Mouse (Mus musculus) limb, embryonic 12.5 days (tissue): ENCODE results near the gene 2010111I01Rik. TPM values are rescaled to one million over a fixed set of nuclear protein-coding genes. Genes with fewer than 3 reads are reported as not detected.

Experiments used
- ATAC-seq: fragments of 200-750 bp; cut with Nextera tagmentation; 2 replicates; pipeline ENCODE4 v1.8.0; 2017; ENCODE audit warnings: low read depth, moderate TSS enrichment; ENCODE audit not compliant: insufficient number of reproducible peaks, insufficient read depth, low FRiP score, low TSS enrichment
- H3K27ac ChIP-seq: fragments of 300-500 bp; sonication (generic); 2 replicates; pipeline ENCODE4 v1.5.1; 2016; ENCODE audit warnings: mild to moderate bottlenecking, moderate library complexity
- H3K27me3 ChIP-seq: fragments of 300-500 bp; sonication (generic); 2 replicates; pipeline ENCODE4 v1.6.1; 2016; ENCODE audit warnings: mild to moderate bottlenecking, moderate library complexity
- H3K36me3 ChIP-seq: fragments of 300-500 bp; sonication (generic); 2 replicates; pipeline ENCODE4 v1.6.1; 2016; ENCODE audit warnings: mild to moderate bottlenecking, moderate library complexity
- H3K4me1 ChIP-seq: fragments of 300-500 bp; sonication (generic); replicated peaks from 2 replicates; pipeline ENCODE4 v1.6.1; 2016
- H3K4me2 ChIP-seq: fragments of 300-500 bp; sonication (generic); 2 replicates; pipeline ENCODE4 v1.6.1; 2016; ENCODE audit warnings: mild to moderate bottlenecking, moderate library complexity
- H3K4me3 ChIP-seq: fragments of 300-500 bp; sonication (generic); replicated peaks from 2 replicates; pipeline ENCODE4 v1.5.1; 2016; ENCODE audit warnings: mild to moderate bottlenecking
- H3K9ac ChIP-seq: fragments of 300-500 bp; sonication (generic); replicated peaks from 2 replicates; pipeline ENCODE4 v1.6.1; 2016; ENCODE audit warnings: mild to moderate bottlenecking, moderate library complexity
- H3K9me3 ChIP-seq: fragments of 300-500 bp; sonication (generic); 2 replicates; pipeline ENCODE4 v1.6.1; 2016; ENCODE audit warnings: mild to moderate bottlenecking, moderate library complexity
- WGBS: fragments of 180-500 bp; shearing (Covaris S2); methylation state at CpG from one replicate; pipeline ENCODE4 v1.1.7; 2016; 5-methylcytosine and 5-hydroxymethylcytosine counted together
- polyA plus RNA-seq: library from polyadenylated mRNA; unstranded; fragments of >200 nt; fragmentation: Nextera tagmentation; extraction: Ambion mirVana; gene quantifications from 2 replicates; pipeline ENCODE4 v1.2.1, GENCODE M21; 2016

The 2010111I01Rik gene
- polyA plus RNA-seq, 1 experiment from 2014 or later, result 207 TPM

DNA sequence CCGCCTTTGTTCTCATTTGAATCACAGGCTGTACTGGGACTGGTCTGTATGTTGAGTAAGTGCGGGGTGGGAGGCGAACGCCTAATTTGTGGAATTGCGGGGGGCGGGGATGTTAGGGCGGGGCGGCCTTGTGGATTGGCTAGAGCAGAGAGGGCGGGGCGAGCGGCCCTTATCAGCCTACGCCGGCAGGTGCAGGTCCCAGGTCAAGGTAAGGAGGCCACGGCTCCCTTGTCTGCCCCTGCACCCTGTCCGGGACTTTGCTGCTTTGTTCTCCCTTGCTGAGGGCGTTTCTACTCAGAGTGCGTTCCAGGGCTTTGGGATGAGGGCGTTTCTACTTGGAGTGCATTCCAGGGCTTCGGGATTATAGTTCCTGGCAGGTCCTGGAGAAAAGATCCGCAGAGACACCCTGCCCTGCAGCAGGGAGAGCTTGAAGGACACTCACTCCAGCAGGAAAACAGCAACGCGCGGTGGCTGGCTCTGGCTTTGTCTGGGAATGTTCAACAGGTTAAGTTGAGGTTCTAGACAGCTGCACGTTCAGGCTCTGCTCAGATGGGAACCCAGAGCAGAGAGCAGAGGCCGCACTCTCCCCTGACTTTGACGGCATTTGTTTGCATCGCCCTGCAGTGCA is 308.0 kb downstream of the 2010111I01Rik start:
- Histone ChIP-seq H3K9ac (peak overlapping the region; percentile 58), H3K4me1 (peaks cover 90% of the 10 kb centered on the region), H3K9me3 (no peaks in the 10 kb centered on the region), H3K27me3 (no peaks in the 10 kb centered on the region), H3K4me2 (peak overlapping the region; percentile 64), H3K4me3 (peak overlapping the region; percentile 42), H3K36me3 (peaks cover 21% of the 10 kb centered on the region; the same call in 1 of the 2 replicates), H3K27ac (peak overlapping the region; percentile 86)
- WGBS, result 2% methylated on average over 27 of the region's 27 CpGs
- ATAC-seq, result peak; percentile 74

DNA sequence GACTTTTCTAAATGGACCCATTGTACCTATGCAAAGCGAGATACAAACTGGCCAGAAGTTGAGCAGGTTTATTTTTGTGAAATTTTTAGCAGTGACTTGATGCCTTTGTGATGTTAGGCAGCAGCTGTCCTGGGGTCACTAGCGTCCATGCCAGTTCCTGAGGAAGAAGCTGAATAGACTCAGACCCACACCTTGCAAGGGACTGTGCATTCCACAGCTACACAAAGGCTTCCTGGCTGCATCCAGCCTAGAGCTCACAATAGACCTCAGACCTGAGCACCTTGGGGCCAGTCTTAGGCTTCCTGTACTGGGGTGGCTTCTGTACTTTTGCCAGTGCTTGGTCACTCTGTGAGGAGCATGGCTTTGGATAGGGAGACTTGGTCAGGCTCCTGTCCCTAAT is 309.2 kb downstream of the 2010111I01Rik start:
- H3K27me3 ChIP-seq, result no peaks in the 10 kb centered on the region

DNA sequence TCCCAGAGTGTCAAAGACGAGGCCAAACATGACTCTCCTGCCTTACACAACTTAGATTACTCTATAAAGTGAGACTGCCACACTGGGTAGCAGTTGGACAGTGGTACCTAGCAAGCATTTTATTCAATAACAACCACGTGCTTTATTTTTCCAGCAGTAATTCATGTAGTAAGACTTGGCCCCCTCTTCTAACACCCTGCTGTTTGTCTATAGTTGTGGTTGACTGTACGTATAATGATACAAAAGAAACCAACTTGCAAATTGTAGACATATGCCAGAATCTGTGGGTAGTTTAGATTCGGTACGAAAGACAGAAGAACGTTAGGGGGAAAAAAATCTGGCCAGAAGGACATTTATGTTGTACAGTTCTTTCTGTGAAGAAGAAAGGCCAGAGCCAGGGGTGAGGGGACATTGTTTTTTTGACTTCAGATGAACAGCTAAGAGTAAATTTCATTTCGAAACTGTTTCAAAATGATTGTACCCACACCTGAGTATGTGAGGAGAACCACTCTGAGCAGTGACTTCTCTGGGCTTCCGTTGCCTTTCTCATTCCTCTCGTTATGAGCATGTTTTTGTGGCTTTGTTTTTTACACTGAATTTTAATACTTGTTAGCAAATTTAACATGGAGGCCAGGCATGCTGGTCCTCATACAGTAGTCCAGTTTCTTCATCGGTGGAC is 309.9 kb downstream of the 2010111I01Rik start:
- Histone ChIP-seq H3K4me3 (peak overlapping the region; percentile 42), H3K27me3 (no peaks in the 10 kb centered on the region), H3K9me3 (no peaks in the 10 kb centered on the region), H3K9ac (0 out of 2 replicates have a peak overlapping the region, but pooled peaks have one; percentile 24), H3K4me1 (peaks cover 91% of the 10 kb centered on the region), H3K27ac (no peak overlapping the region), H3K4me2 (peak overlapping the region; percentile 58), H3K36me3 (peaks cover 17% of the 10 kb centered on the region; the same call in 1 of the 2 replicates)
- ATAC-seq, result no peak
- 64% methylated on average over 10 of the region's 10 CpGs for WGBS

More for the DNA sequence above, 309.2 kb downstream of the 2010111I01Rik start:
- Histone ChIP-seq H3K36me3 (peaks cover 20% of the 10 kb centered on the region; the same call in 1 of the 2 replicates), H3K4me2 (peak overlapping the region; percentile 58), H3K27ac (peak overlapping the region; percentile 86), H3K9me3 (no peaks in the 10 kb centered on the region), H3K9ac (peak overlapping the region; percentile 61), H3K4me3 (peak overlapping the region; percentile 42), H3K4me1 (peaks cover 90% of the 10 kb centered on the region)
- ATAC-seq, result no peak
- 30% methylated on average over 2 of the region's 2 CpGs for WGBS

DNA sequence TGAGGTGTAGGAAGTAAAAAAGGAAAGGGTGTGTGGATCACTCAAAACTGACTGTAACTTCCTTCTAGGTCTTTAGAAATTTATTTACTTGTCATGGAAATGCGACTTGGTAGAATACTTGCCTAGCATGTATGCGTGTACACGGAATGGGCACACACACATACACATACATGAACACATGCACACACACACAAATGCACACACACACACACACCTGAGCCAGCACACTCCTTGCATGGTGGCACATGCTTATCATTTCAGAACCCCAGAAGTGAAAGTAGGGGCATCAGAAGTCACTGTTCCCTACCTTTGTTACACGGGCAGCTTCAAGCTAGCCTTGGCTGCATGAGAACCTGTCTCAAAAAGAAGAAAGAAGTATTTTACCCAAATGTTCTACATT is 311.7 kb downstream of the 2010111I01Rik start:
- Histone ChIP-seq H3K4me3 (no peak overlapping the region), H3K27ac (no peak overlapping the region), H3K4me1 (peaks cover 93% of the 10 kb centered on the region), H3K9ac (no peak overlapping the region), H3K27me3 (no peaks in the 10 kb centered on the region), H3K36me3 (peaks cover 7% of the 10 kb centered on the region; the same call in 1 of the 2 replicates), H3K4me2 (peak overlapping the region; percentile 58), H3K9me3 (no peaks in the 10 kb centered on the region)
- ATAC-seq, result no peak
- 91% methylated on average over 4 of the region's 4 CpGs for WGBS

DNA sequence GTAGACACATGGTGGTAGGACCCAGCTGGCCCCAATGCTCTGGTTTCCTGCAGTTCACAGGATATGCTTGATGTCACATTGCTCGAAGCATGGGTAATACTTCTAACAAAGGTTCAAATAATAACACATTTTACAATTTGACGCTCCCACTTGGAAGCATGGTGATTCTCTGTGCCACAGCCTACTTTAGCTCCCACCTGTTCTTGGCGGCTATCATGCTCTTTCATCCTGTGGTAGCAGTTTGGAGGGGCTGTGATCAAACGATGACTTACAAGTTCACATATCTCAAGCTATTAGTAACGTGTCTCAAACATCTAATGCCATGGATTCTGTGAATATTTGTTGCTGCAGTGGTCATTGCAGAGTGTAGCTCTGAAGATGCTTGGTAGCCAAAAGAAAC is 312.6 kb downstream of the 2010111I01Rik start:
- H3K27ac ChIP-seq, result peak overlapping the region; percentile 87; the same call in 1 of the 2 replicates
- H3K9me3 ChIP-seq, result no peaks in the 10 kb centered on the region
- H3K4me2 ChIP-seq, result peak overlapping the region; percentile 50
- 42% methylated on average over 5 of the region's 5 CpGs for WGBS
- 0 out of 2 replicates have a peak overlapping the region, but pooled peaks have one; percentile 12 for H3K9ac ChIP-seq
- peaks cover 15% of the 10 kb centered on the region for H3K36me3 ChIP-seq
- no peaks in the 10 kb centered on the region for H3K27me3 ChIP-seq
- no peak for ATAC-seq
- peaks cover 93% of the 10 kb centered on the region for H3K4me1 ChIP-seq
- H3K4me3 ChIP-seq, result no peak overlapping the region

DNA sequence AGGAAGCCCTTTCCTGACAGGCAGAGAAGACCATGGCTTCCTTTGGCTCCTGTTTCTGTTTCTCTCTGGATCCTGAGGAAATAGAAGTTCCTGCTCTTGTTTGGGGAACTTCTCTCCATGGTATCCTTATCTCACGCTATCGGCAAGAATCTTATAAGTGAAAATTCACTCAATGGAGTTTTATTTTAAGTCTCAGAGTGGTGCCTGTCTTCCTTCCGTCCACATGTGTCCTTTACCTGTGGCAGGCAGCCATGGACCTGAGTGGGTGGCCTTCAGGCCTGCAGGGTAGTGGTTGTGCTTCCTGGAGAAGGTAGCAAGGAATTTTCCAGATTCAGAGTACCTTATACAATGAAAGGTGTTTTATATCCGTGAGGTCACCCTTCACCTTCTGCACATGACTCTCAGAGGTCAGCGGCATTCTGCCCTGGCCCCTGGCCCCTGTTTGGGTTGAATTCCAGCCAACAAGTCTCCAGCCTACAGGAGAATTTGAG is 313.5 kb downstream of the 2010111I01Rik start:
- Histone ChIP-seq H3K27me3 (no peaks in the 10 kb centered on the region), H3K9ac (0 out of 2 replicates have a peak overlapping the region, but pooled peaks have one; percentile 32), H3K4me1 (peaks cover 90% of the 10 kb centered on the region), H3K27ac (peak overlapping the region; percentile 87), H3K9me3 (no peaks in the 10 kb centered on the region), H3K4me3 (peak overlapping the region; percentile 2; the same call in 1 of the 2 replicates), H3K36me3 (peaks cover 23% of the 10 kb centered on the region), H3K4me2 (peak overlapping the region; percentile 50)
- 41% methylated on average over 5 of the region's 5 CpGs for WGBS
- no peak for ATAC-seq

DNA sequence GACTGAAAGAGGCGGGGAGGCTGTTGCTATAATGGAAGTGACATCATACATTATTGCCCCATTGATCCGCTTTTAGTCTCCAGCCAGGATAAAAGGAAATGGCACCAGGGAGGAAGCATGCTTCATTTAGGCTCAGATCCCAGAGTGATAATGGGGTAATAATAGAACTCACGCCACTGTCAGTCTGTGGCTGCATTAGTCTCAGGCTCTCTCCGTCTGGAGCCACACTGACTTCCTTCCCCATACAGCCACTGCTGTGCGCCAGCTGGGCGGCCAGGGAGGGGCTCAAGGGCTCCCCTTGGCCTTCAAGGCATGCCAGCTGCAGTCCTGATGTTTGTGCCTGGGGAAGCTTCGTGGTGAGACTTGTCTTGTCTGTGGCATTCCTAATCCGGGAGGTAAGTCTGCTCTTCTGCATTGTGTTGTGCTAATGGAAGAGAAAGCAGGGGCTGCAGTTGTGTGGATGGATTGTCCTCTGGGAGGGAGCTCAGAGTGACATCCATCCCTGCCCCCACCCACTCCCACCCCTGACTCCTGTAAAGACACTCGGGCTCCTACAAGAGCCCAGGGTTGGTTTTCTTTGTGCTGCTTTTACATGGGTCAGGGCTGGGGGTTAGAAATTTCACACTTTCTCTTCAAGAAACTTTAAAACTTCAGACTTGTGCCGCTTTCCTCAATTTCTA is 314.2 kb downstream of the 2010111I01Rik start:
- peaks cover 86% of the 10 kb centered on the region for H3K4me1 ChIP-seq
- H3K27me3 ChIP-seq, result no peaks in the 10 kb centered on the region
- ATAC-seq, result no peak
- H3K27ac ChIP-seq, result peak overlapping the region; percentile 87
- 9% methylated on average over 10 of the region's 10 CpGs for WGBS
- peak overlapping the region; percentile 19; the same call in 1 of the 2 replicates for H3K4me3 ChIP-seq
- H3K9me3 ChIP-seq, result no peaks in the 10 kb centered on the region
- H3K36me3 ChIP-seq, result peaks cover 31% of the 10 kb centered on the region
- peak overlapping the region; percentile 50 for H3K4me2 ChIP-seq
- H3K9ac ChIP-seq, result peak overlapping the region; percentile 40; the same call in 1 of the 2 replicates

DNA sequence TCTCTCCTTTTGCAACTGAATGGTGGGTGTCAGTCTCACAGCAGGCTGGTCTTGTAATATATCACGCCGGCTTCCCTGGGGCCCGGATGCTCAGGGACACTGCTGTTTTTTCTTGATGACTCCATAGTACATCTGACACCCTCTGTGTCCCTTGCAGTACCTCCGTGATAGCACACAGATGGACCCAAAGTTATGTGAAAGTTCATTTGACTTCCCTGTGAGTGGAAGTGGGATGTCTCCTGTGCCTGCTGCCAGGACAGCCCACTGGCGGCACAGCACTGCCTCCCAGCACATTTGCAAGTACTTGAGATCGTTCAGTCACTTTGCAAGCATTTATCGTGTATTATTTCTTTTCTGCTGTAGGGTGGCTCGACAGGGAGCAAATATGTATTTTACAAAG is 315.1 kb downstream of the 2010111I01Rik start:
- peak overlapping the region; percentile 87 for H3K27ac ChIP-seq
- peak overlapping the region; percentile 50 for H3K4me2 ChIP-seq
- H3K9ac ChIP-seq, result peak overlapping the region; percentile 34; the same call in 1 of the 2 replicates
- no peaks in the 10 kb centered on the region for H3K9me3 ChIP-seq
- no peak for ATAC-seq
- H3K4me3 ChIP-seq, result peak overlapping the region; percentile 19; the same call in 1 of the 2 replicates
- H3K27me3 ChIP-seq, result no peaks in the 10 kb centered on the region
- H3K4me1 ChIP-seq, result peaks cover 78% of the 10 kb centered on the region
- WGBS, result 33% methylated on average over 8 of the region's 8 CpGs
- peaks cover 35% of the 10 kb centered on the region for H3K36me3 ChIP-seq

DNA sequence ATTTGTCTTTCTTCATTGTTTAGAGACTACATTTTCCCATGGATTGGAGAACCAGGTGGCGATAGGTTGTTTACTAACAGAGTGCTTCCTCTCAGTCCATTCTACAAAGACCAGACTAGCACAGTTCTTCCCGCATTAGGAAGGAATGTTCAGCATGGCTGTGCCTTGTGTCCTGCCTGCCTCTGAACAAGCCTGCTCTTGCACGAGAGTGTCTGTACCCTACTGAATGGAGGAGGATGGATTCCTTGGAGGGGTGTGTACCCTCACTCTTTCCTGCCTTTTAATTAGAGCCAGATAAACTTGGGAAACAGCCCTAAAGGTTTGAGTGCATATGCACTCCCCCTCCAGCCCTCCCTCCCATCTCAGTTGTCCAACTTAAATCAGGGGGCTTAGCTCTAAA is 315.7 kb downstream of the 2010111I01Rik start:
- Histone ChIP-seq H3K4me2 (peak overlapping the region; percentile 33), H3K27me3 (no peaks in the 10 kb centered on the region), H3K9ac (no peak overlapping the region), H3K27ac (peak overlapping the region; percentile 78), H3K4me3 (0 out of 2 replicates have a peak overlapping the region, but pooled peaks have one; percentile 5), H3K9me3 (no peaks in the 10 kb centered on the region), H3K36me3 (peaks cover 40% of the 10 kb centered on the region), H3K4me1 (peaks cover 77% of the 10 kb centered on the region)
- peak; percentile 72 for ATAC-seq
- WGBS, result 17% methylated on average over 3 of the region's 3 CpGs

DNA sequence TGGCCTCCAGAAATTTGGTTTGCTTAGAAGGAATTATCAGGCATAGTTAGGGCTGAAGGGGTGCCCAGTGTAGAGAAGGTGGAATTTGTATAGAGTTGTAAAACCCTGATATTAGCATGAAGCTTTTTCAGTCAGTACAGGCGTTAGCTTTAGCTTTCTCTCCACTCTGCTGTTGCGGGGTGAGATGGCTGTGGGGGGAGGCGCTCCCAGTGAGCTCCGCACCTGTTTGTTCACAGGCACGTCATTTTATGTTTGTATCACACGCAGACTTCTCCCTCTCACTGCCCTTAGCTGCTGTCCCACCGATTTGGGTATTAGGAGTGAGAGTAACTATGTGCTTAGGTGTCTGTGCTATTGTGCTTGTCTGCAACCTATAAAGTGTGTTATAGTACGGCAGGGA is 316.5 kb downstream of the 2010111I01Rik start:
- H3K36me3 ChIP-seq, result peaks cover 45% of the 10 kb centered on the region
- H3K27ac ChIP-seq, result peak overlapping the region; percentile 78
- H3K27me3 ChIP-seq, result no peaks in the 10 kb centered on the region
- ATAC-seq, result 0 out of 2 replicates have a peak, but pooled peaks have one; percentile 17
- H3K4me1 ChIP-seq, result peaks cover 75% of the 10 kb centered on the region
- H3K9ac ChIP-seq, result no peak overlapping the region
- WGBS, result 47% methylated on average over 8 of the region's 8 CpGs
- H3K4me2 ChIP-seq, result peak overlapping the region; percentile 33
- no peak overlapping the region for H3K4me3 ChIP-seq
- H3K9me3 ChIP-seq, result no peaks in the 10 kb centered on the region

DNA sequence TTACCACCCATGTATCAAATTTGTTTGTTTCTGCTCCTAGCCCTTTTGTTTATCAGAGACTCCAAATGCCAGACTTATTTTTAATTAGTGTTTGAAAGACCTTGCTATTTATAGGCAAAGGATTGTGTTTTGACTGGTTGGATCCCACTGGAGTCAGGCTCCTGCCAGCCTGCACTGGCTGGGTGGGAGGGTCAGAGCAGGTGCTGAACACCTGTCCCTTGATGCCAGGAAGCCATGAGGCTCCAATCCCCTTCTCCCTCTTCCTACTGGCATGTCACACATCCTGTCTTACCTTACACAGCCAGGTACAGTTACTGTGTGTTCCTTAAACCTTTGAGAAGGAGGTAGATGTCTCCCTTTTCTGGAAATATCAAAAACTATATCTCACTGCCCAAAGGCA is 318.5 kb downstream of the 2010111I01Rik start:
- H3K36me3 ChIP-seq, result peaks cover 61% of the 10 kb centered on the region
- H3K9me3 ChIP-seq, result no peaks in the 10 kb centered on the region
- H3K27me3 ChIP-seq, result no peaks in the 10 kb centered on the region
- H3K4me1 ChIP-seq, result peaks cover 75% of the 10 kb centered on the region
- ATAC-seq, result no peak
- H3K9ac ChIP-seq, result no peak overlapping the region
- H3K4me3 ChIP-seq, result no peak overlapping the region
- H3K27ac ChIP-seq, result no peak overlapping the region
- no peak overlapping the region for H3K4me2 ChIP-seq
